Mouse (Mus musculus) thymus, postnatal 4 days (tissue): Measurements from ENCODE around the gene Cpsf6.
A peak's percentile ranks its signal among the peaks of the same experiment; 100 is the strongest.

Experiments
- DNase-seq: peaks from one replicate; pipeline ENCODE4 v3.0.0; 2021

Cpsf6 gene

DNA sequence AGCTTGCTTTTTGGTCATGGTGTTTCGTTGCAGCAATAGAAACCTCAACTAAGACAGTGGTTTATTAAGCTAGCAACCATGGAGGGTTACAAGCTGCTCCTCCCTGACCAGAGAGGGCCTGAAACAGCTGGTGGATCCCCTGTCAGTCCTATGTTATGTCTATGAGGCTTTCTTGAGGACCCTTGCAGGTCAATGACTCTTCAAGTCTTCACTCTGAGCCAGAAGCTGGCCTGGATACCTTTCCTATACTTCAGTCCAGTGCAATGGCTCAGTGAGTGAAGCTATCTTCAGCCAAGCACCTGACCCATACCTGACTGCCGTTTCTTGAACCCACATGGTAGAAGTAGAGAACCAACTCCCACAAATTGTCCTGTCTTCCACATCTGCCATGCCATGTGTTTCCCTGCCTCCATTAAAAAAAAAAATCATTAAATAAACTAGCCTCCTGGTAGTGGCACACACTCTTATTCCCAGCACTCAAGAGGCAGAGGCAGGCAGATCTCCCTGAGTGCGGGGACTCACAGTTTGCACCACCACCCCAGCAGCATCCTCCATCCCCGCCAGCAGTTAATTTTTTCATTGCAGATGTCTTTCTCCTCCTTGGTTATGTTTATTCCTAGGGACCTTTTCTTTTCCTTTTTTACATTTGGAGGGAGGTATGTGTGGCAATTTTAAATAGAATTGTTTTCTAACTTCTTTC, 4.7 kb upstream of the Cpsf6 start:
- no peak for DNase-seq

DNA sequence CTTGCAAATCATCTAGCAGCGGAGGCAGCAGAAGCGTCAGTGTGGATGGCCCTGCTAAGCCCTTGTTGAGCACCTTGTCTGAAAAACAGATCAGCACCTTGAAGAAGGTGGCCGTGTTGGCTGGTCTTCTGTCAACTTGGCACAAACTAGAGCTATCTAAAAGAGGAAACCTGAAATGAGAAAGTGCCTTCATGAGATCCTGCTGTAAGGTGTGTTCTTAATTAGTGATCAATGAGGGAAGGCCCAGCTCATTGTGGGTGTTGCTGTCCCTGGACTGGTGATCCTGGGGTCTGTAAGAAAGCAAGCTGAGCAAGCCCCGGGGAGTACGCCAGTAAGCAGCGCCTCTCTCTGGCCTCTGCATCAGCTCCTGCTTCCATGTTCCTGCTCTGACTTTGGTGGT, 4.1 kb upstream of the Cpsf6 start:
- DNase-seq, result no peak

DNA sequence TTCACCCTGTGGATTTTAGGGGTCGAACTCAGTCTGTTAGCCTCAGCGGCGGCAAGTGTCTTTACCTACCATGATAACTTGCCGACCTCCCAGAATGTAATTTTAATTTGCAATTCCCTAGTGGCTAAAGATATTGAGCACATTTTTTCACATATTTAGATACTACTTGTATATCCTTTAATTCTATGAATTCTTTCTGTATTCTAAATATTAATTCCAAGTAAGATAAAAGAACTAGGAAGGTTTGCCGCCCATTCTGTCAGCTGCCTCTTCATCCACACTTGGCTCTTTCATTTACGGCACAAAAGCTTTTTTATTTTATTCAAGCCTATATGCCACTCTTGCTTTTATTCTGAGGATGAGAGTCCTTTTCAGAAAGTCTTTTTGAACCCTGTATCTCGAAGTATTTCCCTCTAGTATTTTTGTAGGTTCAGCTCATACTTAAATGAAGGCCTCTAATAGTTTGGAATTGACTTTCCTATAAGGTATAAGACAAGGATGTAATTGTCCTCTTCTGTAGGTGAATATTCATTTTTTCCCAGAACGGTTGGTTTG, 3.3 kb upstream of the Cpsf6 start:
- DNase-seq, result no peak

DNA sequence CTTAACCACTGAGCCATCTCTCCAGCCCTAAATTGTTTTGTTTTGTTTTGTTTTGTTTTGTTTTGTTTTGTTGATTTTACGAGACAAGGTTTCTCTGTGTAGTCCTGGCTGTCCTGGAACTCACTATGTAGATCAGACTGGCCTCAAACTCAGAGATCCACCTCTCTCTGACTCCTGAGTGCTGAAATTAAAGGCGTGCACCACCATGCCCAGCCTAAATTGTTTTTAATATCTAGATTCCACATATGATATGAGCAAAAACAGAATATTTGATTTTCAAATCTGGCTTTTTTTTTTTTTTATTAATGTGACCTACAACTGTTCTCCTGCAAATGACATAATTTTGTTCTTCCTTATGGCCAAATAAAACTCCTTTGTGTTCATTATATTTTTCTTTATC, 2.3 kb upstream of the Cpsf6 start:
- no peak for DNase-seq

DNA sequence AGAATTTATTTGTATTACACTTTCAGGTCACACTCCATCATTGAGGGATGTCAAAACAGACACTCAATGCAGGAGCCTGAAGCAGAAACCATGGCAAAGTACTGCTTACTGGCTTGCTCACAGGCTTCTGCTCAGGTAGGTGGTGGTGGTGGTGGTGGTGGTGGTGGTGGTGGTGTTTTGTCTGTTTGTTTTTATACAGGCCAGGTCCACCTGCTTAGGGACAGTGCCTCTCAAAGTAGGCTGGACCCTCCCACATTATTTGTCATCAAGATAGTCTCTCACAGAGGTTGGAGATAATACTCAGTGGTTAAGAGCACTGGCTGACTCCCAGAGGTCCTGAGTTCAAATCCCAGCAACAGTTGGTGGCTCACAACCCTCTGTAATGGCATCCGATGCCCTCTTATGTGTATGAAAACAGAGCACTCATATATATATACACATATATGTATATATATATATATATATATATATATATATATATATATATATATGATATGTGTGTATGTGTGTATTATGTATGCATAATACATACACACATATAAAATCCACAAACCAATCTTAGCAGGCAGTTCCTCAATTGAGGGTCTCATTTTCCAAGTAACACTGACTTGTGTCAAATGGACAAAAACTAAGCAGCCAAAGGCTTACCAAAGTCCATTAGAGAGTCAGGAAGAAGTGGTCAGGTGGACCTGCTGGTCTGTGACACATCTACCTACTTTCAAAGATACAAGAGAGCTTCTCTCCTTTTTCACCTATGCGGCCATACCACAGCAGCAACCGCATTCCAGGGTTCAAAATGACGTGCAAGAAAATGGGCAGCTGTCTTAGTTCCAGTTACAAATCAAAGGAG, 1.1 kb upstream of the Cpsf6 start:
- no peak for DNase-seq

DNA sequence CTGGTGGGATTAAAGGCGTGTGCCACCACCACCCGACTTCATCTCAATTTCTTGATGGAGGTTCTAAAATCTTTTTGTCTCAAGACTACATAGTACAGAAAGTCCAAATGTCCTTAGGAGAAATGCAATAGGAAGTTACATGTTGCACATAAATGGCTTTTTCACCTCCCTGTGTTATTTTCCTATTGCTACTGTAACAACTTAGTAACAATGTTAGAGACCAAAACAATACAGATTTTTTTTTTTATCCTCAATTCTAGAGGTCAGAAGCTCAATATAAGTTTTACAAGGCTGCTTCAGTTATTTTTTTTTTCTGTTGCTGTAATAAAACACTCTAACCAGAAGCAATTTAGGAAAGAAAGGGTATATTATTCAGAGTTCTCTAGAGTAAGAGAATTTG, 374 bp downstream of the Cpsf6 start:
- DNase-seq, result no peak

DNA sequence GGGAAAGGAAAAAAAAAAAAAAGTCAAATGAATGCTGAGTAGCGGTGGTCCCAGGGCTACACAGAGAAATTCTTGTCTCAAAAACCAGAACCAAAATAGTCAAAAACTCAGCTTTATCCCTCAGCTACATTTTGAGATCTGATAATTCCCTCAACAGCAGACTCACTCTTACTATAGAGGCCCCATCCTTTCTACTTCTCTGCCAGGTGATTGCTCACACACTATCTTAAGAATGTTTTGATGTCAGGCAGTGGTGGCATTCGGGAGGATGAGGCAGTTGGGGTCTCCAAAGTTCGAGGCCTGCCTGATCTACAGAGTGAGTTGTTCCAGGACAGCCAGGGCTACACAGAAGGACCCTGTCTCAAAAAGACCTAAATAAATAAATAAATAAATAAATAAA, 1.2 kb downstream of the Cpsf6 start:
- DNase-seq, result no peak

DNA sequence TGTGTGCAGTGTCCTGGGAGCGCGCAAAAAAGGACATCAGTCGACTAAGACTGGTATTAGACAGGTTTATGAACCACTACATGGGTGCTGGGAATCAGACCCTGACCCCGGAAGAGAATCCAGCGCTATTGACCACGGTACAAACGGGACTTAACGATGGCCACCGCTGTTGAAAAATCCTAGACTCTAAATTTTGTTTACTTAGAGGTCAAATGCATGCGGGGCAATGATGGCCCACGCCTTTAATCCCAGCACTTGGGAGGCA, 1.6 kb downstream of the Cpsf6 start:
- no peak for DNase-seq

DNA sequence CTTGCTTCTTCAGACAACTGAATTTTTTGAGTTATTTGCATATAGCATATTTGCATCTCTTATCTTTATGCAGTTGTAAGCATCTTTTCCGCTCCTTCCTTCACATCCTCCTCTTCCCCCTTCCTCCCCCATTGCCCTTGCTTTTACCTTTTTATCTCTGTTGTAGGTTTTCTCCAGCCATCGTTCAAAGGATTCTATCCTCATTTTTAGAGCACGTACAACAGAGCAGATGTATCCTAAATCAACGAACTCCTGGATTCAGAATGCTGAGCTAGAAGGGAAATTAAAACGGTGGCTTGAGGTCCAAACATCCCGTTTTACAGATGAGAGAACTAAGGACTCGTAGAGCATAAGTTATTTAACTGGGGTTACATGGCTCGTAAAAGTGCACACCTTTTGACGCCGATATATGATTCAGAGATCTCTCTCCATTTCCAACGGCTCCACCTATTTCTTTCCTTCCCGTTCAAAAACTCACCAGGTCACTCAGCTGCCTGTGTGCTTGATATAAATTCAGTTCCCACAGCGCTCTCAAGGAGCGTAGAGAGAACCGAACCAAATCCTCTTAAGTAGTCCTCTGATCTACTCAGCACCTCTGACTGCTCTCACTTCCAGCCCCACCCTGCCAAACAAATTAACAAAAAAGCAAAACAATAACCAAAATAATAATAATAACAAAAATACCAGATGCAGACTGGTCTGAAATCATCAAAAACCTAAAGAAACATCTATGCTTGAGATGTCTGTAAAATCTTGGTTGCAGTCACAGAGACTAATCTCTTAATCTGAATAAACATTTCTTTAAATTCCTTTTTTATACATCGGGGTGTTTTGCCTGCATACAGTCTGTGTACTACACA, 2.2 kb downstream of the Cpsf6 start:
- DNase-seq, result no peak

DNA sequence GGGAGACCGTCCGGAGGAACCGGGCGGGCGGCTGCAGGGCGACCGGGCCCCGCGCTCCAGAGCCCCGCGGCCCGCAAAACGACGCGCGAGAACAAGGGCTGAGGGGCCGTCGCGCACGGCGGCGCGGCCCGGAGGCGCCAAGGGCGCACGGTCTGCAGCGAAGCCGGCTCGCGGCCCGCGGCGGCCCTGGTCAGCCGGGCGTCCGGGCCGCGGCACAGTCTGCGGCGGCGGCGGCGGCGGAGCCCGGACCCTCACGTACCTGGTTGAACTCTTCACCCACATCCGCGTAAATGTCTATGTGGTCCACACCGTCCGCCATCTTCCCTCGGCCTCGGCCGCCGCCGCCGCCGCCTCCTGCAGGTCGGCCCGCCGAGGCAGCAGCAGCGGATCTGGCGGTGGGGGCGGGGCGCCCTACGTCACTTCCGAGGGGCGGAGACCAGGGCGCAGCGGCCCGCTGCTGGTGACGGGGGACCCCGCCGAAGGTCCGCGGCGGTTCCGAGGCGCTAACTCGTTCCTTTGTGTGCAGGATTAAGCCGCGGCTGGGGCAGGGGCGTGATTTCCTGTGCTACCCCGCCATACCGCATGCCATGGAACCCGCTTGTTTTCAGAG, 3.1 kb downstream of the Cpsf6 start:
- DNase-seq, result peak; percentile 99

DNA sequence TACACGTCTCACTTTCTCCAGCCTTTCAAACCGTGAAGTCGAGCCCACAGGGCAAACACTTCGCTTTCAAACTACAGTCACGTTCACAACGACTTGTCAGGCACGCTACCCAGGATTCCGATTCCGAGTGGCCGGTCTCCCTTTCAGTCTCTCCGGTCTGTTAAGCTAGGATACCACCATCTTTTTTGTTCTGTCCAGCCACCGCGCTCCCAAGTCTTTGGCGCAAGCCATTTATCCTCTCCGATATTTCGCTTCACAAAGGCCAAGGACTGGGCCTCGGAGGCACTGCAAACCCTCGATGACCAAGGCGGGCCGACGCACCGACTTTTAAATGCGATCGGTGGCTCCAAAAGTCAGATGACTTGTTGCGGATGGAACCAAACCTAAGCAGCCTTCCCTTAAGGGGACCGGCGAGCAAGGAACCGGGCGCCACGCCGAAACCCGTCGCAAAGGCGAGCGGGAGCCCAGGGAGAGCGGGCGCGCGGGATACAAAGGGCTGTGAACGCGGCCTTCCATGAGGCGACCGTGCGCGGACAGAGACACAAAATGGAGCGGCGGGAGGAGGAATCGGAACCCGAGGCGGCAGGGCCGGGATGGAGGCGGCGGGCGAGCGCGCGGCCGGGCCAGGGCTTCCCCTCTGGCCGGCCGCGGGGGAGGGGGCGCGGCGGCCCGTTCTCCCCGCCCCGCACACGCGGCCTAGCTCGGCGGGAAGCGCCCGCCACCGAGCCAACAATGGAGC, 3.8 kb downstream of the Cpsf6 start:
- DNase-seq, result peak; percentile 68

DNA sequence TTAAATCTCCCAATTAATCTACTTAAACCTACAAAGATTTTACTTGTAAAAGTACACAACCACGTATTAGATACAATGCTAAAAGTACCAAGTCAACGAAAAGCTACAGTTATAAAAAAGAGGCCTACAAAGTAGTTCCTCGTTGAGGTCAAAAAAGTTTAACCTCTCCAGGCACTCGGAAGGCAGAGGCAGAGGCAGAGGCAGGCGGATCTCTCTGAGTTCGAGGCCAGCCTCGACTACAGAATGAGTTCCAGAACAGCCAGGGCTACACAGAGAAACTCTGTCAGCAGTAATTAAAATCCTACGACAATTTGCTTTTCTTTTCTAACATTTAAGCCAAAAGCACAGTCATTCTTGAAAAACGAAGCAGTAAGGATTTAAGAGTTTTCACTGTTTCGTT, 4.7 kb downstream of the Cpsf6 start:
- no peak for DNase-seq

DNA sequence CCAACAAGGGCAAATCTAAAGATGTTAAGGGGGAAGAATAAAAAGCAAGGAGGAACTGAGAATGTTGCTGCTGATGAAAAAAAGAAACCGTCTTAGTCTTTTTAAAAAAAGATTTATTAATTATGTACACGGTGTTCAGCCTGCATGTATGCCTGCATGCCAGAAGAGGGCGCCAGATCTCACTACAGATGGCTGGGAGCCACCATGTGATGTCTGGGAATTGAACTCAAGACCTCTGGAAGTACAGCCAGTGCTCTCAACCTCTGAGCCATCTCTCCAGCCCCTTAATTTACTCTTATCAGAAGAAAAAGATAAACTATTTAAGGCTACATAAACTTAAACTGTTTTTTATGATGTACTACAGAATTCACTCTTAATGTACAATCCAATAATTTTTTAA, 16.7 kb downstream of the Cpsf6 start:
- DNase-seq, result peak; percentile 87

DNA sequence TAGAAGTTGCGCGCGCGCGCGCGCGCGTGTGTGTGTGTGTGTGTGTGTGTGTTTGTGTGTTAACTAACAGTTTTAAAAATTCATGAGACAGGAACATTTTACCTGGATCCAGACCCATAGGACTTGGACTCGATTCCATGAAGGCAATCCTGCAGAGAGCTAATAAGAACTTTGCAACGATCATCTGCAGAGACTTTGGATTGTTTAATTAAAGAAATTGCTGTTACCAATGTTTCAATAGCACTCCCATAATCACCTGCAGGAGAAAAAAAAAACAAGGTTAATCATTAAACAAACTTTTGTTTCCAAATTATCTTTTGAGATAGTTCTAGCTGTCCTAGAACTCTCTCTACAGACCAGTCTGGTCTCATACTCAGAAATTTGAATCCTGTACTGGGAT, 20.9 kb downstream of the Cpsf6 start:
- no peak for DNase-seq

DNA sequence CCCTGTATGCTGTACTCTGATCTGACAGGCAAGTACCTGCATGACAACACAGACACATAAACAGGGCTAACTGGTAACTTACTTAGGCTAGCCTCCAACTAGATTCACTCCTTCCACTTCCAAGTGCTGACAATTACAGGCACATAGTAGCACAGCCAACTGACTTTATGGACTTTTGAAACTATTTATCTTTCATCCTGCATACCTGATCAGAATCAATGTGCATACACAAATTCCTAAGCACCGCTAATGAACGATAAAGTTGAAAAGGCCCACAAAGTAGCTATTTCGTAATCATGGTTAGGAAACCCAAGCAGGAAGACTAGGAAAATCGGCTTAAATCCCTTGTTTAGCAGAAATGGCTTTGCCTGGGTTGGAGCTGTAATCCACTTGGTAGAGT, 36.8 kb downstream of the Cpsf6 start:
- no peak for DNase-seq

DNA sequence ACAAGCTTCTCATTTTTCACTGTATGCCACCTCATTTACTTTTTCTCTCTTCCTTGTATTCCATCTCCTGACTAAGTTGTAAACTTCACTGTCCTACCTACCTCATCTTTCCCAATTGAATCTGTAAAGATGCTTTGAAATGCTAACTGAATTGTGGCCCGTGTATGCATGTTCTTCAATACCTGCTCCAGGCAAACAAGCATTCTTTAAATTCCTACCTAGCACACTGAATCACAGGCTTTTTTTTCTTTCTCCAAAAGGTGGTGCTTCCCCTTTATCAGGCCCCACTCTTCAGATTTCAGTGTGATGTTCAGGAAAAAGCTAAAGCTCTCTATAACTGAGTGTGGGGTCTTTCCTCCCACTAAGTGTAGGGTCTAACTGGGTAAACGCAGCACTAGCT, 37.4 kb downstream of the Cpsf6 start:
- DNase-seq, result no peak

DNA sequence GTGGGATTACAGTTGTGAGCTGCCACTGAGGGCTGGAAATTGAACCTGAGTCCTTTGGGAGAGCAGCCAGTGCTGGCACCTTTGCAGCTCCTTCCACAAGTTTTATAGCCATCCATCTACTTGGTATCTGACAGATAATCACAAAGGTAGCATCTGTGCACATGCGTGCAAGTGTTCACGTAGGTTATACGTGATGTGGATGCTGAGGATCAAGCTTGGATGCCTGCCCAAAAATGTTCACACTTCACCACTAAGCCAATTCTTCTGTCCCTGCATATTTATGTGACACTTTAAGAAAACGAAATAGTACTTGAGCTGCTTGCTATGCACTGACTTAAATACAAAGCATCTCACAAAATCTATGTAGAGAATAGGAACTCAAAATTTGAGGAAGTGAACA, 38.8 kb downstream of the Cpsf6 start:
- DNase-seq, result no peak

DNA sequence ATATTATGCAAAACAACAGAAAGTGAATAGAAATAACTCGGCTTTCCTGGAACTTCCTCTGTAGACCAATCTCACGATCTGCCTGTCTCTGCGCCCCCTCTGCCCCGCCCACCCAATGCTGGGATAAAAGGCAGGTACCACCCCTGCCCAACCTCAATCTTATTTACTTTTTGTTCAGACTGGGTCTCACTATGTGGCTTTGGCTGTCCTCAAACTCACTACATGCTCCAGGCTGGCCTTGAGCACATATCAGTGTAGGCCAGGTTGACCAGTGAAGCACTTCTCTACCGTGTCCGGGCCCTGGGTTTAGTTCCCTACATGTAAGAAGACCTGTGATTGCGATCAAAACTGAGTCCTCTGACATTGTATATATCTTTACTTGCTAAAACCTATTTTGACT, 40.6 kb downstream of the Cpsf6 start:
- DNase-seq, result peak; percentile 25

DNA sequence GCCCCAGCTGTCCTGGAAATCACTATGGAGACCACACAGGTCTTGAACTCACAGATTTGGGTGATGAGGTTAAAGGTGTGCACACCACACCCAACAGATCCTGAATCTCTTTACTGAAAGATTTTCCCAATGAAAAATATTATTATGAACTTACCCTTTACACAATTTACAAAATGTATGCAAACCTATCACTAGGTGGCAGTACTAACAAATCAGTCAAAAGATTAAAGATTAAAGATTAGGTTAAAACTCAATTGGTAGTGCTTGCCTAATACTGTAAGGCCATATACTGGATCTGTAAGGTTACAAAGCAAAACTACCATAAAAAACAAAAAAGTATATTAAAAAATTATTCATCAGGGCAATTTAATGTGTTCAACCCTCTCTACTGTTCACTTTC, 41.9 kb downstream of the Cpsf6 start:
- DNase-seq, result no peak

DNA sequence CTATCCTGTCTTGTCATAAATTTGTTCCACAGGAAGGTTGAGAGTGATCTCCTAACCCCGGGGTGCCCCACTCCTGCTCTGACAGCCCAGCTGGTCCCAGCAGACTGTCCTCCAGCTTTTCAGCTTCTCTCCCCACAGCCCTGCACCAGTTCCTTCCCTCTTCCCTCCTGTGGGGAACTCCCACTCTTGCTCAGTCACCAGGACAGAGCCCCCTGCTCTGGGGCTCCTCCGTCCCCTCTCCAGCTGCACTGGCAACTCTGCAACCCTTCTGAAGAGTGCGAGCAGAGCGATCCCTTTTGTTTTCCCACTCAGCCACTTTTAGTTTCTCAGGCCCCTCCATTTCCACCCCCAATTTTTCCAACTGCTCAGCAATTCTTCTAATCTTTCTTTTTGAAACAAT, 44.2 kb downstream of the Cpsf6 start:
- DNase-seq, result no peak

DNA sequence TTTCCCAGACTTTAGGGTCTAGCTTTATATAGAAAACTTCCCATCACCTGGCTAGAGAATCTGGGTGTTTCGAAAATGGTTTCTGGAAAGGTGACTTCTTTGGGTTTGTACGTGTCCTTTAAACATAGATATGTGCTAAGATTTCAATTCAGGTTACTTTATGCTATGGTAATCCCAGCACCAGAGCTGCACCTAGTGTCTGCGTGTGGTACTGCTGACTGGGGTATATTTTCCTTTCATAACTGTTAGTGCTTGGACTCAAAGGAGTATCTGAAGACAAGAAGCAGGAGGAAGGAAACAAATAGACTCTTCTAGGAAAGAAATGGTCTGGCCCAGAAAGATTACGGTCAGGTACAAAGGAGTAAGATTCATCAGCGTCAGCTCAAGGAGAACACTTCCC, 49.3 kb downstream of the Cpsf6 start:
- DNase-seq, result peak; percentile 56

DNA sequence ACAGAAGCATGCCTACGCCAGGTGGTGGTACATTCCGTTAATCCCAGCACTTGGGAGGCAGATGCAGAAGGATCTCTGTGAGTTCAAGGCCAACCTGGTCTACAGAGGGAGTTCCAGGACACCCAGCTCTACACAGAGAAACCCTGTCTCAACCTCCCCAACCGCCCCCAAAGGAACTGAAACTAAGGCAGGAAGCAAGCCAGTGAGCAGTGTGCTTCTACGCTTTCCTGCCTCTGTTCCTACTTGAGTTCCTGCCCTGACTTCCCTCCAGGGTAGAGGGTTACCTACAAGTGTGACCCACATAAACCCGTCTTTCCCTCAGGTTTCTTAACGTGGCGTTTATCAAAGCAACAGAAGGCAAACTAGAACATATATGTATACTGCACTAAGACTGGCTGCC, 56.0 kb downstream of the Cpsf6 start:
- no peak for DNase-seq

DNA sequence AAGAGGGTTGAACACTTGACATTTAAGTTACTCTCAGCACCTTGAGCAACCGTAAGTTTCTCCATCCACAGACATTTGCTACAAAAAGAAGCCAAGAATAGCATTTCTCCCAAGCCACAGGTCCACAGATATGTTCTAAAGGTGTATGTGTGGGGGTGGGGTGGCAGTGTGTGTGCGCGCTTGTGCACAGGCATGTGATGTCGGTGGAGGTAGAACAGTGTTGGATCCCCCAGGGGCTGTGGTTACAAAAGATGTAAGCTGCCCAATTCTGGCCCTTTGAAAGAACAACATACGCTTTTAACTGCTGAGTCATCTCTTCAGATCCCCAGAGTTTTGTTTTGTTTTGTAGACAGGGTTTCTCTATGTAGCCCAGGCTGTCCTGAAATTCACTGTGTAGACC, 57.2 kb downstream of the Cpsf6 start:
- DNase-seq, result no peak
